Mouse (Mus musculus) neural tube, embryonic 10.5 days (tissue): Measurements from ENCODE around the gene Pgs1.

ENCODE experiments used
- DNase-seq: peaks from one replicate; pipeline ENCODE4 v3.0.0-alpha.2; 2017; ENCODE audit warnings: low spot score; ENCODE audit errors: extremely low spot score

The Pgs1 gene

DNA sequence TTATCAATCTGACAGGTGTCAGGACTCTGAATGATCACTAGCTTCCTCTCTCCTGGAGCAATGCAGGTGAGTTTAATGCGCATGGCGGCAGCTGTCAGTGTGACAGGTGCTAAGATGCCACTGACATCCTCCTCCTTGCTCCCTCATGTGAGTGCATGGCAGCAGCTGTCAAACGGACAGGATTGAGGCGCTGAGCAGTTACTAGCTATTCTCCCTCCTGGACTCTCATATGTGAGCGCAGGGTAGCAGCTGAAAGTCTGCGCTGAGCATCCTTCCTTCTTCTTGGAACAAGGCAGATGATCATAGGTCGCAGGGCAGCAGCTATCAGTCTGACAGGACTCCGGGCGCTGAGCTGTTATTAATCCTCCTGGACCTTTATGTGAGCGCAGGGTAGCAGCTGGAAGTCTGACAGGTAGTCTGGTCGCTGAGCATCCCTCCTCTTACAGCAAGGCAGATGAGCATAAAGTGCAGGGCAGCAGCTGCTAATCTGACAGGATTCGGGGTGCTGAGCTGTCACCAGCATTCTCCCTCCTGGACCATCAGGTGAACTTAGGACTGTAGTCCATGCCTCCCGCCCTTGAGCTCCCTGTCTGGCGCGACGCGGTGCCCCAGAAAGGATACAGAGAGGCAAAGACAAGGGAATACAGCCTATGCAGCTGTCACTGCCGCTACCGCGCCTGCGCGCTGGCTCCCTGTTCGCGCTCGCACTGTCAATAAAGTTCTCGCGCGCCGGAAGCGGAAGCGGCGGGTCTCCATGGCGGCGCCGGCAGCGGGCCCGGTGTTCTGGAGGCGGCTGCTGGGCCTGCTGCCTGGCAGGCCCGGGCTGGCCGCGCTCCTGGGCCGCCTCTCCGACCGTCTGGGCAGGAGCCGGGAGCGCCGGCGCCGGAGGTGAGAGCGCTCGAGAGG lies at the start of gene Pgs1:
TSS of gene Pgs1 (plus strand) at position 167 of the 906 bp plus-strand sequence.
- DNase-seq = peak; percentile 97

- no peak for DNase-seq
These were observed 46.9 kb upstream of the Pgs1 start for GRCm38 (mm10) chr11:117939004-117939730.

DNA sequence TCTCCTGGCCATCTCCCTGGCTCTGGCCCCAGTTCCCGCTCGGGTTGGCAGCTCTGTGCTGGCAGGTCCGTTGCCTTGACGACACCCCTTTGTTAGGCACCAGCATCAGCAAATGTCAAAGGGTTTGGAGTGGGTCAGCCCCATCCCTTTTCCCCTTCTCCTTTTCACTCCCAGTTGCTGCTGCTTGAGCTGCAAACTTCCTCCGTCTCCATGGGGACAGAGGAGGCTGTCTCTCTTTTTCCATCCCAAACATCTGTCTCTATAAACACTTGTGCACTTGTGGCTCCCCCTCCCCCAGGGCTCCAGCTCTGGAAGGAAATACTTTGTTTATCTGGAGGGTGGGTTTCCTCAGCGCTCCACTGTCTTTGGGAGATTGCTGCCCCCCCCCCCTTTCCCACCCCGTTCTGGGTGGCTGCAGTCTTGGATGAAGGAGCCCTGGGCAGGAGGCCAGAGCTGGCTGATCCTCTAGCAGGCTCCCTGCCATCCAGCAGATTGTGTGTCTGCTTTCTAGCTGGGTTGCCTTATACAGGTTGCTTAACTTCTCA lies 46.3 kb upstream of the Pgs1 start:
- peak; percentile 83 for DNase-seq

- no peak for DNase-seq
These were observed 45.2 kb upstream of the Pgs1 start for GRCm38 (mm10) chr11:117940881-117941280.

DNA sequence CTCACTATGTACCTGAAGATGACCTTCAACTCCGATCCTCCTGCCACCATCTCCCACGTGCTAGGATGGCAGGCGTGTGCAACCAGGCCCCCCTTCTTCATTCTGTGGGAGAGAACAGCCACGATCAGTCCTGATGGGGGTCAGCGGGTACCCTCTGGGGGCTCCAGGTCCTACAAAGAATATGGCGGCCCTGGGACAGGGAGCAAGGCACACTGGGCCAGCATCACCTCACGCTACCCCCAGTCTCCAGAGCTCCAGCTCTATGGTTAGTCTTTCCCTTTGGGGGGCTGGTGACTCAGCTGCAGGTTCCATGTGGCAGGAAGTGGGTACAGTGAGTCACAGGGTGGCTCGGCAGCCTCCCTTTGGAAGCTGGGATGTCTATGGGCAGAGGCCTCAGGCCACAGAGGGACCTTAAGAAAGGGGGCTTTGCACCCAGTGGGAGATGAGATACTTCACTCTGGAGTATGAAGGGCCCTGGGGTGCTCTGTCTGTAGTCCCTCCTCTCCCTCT lies 44.7 kb upstream of the Pgs1 start:
- no peak for DNase-seq

DNA sequence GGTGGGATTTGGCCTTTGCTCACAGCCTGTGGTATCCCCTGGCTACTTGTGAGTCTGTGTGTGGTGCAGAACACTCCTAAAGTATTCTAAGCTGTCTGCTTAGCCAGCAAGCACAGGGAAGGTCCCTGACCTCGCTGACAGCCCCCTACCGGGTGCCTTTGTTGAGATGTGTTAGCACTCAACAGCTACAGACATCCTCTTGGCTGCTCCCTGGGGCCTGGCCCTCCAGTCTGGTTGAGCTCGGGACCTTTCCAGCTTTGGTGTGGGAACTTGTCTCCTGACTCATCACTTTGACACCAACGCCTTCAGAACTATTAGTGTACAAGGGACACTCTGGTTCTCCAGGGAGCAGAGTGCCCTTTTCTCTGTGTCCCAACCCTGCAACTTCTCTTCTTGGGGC lies 44.2 kb upstream of the Pgs1 start:
- DNase-seq = no peak

- DNase-seq = no peak
These were observed 39.7 kb upstream of the Pgs1 start for GRCm38 (mm10) chr11:117946195-117946979.

DNA sequence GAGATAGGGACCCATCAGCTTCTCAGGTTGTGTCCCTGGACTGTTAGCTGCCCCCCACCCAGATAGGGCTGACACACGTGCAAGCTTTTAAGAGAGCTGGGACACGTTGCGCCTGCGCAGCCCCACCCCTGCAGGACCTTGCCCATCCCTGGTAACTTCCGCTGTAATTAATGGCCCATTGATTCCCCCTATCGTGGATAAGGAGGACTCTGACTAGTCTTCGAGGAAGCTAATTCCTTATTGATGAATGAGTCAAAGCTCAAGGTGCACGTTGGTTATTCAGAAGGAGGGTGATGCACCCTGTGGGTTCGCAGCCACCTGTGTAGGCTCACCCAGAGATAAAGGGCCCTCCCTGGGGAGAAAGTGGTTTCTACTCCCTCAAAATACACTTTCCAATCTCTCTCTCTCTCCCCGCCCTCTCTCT lies 39.1 kb upstream of the Pgs1 start:
- no peak for DNase-seq

DNA sequence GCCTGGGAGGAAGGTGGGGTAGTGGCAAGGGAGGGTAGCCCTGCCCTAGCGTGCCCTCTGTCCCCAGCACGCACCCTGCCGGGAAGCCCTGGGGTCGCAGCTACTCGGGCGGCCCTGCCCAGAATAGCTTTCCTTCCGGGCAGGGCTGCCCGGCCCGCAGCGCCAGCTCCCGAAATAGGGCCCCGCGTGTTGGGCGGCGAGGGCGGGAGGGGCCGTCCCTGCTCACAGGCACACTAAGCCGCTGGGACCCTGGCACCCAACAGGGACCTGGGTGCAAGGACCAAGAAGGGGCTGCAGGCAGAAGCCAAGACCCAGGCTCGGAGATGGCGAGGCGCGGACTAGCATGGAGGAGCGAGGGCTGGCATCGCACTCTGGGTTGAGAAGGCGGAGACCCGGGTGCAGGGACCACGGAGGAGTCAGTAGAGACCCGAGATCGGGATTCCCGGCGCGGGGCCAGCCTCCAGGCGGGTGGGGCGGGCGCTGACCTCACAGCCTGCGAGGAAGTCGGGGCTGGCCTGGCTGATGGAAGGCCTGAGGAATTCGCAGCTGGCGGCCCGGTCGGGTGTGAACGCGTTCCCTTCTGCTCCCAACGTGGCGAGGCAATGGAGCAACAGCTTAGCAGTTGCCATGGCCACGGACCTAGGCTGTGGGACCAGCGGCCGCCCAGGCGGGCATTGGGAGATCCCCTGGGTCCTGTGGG lies 36.5 kb upstream of the Pgs1 start:
- peak; percentile 84 for DNase-seq

- DNase-seq = no peak
These were observed 34.7 kb upstream of the Pgs1 start for GRCm38 (mm10) chr11:117951391-117951790.

DNA sequence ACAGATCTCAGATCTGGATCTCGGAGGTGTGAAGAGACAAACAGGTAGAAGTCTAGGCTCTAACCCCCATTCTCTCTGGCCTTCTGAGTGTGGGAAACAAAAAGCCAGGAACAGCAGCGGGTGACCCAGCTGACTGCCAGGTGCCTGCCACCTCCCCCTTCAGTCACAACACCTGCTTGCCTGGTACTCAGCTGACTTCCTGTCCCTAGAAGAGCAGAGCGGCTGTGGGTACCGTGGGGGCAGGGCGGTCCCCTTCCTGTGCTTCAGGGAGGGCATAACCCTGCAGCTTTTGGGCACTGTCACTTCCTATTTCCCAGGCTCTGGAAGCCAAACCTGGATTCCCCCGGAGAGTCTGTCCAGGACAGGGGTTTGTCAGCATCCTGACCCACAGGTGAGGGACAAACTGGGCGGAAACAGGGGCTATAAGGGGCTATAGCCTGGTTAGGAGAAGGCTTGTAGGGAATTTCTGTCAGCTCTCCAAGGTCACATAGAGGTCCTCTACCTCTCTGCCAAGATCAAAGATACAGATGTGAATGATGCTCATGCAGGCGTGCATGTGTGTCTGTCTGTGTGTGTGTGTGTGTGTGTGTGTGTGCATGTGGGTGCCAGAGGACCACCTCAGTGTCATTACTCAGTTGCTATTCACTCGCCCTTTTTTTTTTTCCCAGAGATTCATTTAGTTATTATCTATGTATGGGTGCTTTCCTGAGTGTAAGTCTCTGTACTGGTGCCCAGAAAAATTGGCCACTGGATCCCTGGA lies 33.7 kb upstream of the Pgs1 start:
- no peak for DNase-seq

DNA sequence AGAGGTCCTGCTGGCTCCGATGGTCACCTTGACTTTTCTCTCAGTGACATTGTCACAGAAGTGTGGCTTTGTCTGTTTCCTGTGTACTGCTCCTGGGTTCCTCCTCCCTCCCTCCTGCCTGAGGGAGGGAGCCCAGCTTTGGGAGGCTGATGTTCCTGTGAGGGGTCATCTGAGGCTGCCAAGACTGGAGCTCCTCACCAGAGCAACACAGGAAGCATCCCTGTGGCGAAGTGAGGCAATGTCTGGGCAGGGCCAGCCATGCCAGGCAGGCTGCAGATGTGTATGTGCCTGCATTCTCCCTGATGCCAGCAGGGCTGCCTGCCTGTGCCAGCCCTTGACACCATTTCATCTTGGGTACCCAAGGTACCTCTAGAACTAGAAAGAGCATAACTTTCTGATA lies 32.0 kb upstream of the Pgs1 start:
- no peak for DNase-seq

- no peak for DNase-seq
These were observed 31.3 kb upstream of the Pgs1 start for GRCm38 (mm10) chr11:117954819-117955218.

DNA sequence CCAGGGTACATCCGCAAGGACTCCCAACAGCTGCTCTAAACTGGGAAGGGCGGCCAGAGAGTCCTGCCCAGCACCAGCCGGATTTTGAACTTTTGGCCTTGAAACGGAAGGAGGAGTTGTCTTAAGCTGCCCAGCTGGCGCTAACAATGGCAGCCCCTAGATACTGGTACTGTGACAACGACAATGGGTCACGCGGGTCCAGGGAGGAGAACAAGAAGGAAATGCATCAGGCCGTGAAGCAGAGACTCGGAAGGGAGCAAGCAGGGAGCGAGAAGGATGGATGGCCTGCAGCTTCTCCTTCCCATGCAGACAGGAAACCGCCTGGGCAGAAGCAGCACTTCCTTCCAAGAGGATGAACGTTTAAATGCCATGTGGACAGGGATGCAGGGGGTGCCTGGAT lies 30.5 kb upstream of the Pgs1 start:
- DNase-seq = no peak

DNA sequence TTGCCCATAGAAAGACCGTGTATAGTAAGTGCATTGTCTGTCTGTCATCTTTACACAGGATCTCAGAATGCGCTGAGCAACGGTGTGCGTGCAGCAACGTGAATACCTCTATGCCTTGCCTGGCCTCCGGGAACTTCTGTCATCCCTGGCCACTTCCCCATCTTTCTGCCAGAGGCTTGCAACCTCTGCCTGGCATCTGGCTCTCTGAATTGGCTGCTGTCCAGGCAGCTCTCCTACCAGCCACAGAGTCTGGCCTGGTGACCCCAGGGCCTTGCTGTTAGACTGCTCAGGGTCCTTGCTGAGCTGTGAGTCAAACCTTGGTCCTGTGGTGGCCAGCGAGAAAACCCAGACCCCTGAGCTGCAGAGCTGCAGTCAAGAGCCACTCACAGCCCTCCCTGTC lies 27.9 kb upstream of the Pgs1 start:
- no peak for DNase-seq

DNA sequence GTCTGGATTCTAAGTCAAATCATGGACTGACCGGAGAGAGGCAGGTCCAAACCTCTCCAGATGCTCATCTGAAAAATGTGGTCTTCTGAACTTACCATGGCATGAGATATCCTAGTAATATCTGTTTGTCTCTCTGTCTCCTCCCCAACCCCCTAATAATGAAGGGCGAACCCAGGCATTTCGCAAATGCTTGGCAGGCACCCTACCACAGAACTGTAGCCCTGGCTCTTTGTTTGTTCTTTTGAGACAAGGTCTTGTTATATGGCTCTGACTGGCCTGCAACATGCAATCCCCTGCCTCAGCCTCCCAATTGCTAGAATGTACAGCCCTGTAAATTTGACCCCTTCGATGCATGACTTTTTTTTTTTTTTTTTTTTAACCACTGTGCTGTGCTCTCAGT lies 26.9 kb upstream of the Pgs1 start:
- DNase-seq = no peak

GRCm38 (mm10) chr11:117959741-117960381 lies 26.2 kb upstream of the Pgs1 start:
- DNase-seq = no peak

DNA sequence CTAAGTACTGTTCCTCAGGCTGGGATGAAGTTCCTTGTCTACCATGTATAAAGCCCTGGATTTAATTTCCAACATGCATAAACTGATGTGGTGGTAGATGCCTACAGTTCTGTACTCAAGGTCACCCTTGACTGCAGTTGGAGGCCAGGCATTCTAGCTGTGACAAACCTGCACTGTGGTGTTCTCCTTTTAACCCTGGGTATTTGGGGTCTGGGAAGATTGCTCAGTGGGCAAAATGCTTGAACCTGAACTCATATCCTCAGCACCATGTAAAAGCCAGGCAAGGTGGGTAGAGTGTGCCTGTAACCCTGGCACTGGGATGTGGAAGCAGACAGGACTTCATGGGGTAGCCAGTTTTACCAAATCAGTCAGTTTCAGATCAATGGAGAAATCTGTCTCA lies 25.5 kb upstream of the Pgs1 start:
- no peak for DNase-seq
